Mouse (Mus musculus) cerebellum, postnatal 10 days (tissue): Measurements from ENCODE around the gene Flna.

ENCODE experiments used
- DNase-seq, 2 experiments: peaks; one replicate each; pipeline ENCODE4 v3.0.0; 2021; ENCODE audit warnings: mixed read lengths in 2 of 2

The Flna gene

DNA sequence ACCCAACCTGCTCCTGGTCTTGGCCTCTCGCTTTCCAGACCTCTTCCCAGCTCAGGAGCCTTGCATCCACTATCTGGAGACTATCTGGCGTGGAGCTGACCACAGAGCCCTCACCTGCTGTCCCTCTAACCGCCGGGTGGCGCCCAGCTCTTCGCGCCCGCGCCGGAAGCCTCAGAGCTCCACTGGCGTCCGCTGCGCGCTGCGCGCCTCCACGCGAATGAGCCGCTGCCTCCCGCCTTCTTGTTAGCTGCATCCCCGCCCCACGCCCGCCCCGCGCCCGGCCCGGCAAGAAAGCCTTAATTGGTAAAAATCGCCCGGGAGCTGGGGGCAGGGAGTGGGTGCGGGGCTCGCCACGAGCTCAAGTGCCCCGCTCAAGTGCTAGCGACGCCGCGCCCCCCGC, at the start of gene Flna:
Flna (minus strand) TSS at position 206 of the 400 bp plus-strand sequence.
- peak; percentile 77 to 82 for DNase-seq

DNA sequence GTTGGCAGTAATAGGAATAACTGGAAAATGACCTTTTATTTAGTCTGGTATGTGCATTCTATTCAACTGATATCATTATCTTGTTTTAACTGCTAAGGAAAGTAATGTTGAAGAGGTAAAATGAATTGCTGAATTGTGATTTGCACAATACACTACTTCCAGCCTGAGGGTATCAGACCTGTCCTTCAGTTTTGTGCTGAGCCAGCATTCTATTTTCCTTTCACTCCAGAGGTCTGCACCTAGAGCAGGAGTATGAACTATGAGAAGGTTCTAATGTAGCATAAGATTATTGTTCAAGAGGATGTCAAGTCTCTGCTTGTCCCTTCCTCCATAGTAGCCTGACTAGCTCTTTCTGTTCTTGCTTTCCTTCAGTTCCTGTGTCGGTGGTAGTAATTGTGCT, 48.7 kb upstream of the Flna start:
- no peak for DNase-seq

DNA sequence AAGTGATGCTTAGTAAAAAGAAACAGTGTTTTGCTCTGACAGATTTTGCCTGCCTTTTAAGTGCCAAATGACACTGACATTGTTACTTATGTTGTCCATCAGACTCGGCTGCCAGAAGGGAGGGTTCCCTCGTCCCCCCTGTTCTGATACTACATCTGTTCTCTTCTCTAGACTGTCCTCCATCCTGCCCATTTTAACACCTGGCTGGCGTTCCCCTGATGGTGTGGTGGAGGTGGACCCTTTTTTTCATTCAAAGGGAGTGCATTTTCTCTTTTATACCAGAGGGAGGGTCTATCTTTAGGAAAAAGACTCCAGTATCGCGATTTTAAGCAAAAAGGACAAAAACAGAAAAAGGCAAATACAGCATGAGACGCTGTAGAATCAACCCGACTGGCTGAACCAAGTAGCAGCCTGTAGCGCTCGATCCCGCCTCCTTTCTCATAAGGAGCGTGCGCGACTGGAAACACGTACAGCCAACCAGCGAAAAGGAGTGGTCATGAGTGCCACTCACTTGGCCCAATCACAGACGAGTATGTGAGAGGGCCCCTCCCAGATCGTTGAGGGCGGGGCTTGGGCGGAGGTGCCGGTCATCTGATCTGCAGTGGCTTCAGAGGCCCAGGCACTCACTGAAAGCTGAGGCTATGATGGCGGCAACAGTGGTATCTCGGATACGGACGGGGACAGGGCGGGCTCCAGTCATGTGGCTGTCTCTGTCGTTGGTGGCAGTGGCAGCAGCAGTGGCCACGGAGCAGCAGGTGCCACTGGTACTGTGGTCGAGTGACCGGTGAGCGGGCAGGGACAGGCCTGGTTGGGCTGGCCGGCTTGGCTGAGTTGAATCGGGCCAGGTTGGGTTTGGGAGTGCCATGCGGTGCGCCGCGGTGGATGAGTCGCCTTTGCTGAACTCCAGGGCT, 47.2 kb upstream of the Flna start, which contains the start of gene Atp6ap1:
Atp6ap1 (plus strand) TSS at position 560 of the 911 bp plus-strand sequence.
- DNase-seq, result peak; percentile 95 to 97

DNA sequence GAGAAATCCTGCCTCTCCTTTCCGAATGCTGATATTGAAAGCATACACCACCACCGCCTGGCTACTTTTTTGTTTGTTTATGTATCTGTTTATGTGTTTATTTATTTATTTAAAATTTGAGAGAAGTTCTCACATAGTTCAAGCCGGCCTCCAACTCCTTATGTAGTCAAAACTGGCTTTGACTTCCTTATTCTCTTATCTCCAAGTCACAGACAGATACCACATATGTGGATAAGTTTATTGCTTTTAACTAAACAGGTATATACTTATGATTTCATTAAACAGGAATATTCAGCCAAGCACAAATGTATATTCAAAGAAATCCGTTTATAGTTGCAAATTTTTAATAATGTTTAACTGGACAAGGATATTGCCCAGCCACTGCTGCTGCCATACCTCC, 43.8 kb upstream of the Flna start:
- no peak for DNase-seq

DNA sequence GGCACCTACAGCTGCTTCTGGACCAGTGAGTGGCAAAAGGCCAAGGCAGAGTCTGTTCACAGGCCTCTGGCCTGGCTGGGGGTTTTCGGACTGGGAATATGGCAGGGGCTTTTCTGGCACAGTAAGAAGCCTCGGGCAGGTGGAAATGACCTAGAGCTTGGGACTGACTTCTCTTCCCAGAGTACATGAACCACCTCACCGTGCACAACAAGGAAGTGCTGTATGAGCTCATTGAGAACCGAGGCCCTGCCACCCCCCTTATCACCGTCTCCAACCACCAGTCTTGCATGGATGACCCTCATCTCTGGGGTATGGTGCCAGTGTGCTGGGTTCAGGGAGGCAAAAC, 33.4 kb upstream of the Flna start:
- no peak for DNase-seq

DNA sequence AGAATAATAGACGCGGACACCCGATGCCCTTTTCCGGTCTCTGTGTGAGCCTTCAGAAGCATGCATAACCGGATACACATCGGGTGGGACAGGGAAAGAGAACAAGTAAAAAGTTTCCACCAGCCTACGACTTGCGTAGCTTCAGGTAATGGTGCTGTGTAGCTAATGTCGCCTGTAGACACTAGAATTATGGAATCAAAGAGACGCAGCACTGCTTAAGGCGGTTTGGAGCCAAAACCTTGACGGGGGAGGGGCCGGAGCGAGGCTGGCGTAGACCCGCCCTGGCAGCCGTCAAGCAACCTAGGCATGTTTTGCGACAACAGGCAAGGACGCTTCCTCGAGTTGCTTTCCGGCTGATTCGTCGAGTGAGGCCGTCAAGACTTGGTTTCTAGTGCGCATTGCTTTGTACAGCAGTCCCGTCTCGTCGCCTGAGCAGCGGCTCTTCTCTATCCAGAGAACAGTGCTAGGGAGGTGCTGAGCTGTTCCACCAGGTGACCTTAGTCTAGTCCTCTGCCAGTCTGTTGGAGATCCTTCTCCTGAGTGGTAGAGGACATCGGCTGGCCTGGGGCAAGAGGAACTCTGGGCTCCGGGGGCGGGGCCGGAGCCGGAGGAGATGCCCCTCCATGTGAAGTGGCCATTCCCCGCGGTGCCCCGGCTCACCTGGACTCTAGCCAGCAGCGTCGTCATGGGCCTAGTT, 32.9 kb upstream of the Flna start:
- peak; percentile 90 to 93 for DNase-seq

DNA sequence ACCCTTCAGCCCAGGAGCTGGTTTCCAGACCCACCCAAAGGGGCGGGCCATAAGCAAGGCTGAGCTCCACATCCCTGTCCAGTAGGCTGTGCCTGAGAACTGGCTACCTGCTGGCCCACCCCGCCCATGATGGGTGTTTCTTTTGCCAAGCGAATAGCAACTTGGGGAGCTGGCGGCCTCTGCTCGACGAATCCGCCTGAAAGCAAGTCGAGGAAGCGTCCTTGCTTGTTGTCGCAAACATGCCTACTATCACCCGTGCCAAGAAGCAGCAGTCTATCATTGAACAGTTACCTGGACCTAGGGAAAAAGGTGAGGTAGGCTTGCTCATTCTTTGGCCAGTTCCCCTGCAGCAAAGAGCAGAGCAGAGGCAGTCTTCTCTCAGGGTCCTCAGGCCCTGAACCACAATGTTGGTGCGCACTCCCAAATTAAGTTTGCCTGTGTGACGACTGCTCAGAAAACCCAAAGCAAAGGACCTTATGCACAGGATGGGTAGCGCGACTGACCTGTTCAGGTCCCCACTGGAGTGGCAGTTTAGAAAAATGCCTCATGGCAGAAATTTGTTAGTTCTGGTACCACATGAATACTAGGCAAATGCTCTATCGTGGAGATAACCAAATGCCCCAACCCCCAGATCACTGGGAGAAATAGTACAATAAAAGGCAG, 32.2 kb upstream of the Flna start, which contains the start of the genes Taz and Dnase1l1:
Taz (plus strand) TSS at position 181 of the 663 bp plus-strand sequence.
Dnase1l1 (minus strand) TSS at position 606 of the 663 bp plus-strand sequence.
- DNase-seq, result peak; percentile 69 to 81

DNA sequence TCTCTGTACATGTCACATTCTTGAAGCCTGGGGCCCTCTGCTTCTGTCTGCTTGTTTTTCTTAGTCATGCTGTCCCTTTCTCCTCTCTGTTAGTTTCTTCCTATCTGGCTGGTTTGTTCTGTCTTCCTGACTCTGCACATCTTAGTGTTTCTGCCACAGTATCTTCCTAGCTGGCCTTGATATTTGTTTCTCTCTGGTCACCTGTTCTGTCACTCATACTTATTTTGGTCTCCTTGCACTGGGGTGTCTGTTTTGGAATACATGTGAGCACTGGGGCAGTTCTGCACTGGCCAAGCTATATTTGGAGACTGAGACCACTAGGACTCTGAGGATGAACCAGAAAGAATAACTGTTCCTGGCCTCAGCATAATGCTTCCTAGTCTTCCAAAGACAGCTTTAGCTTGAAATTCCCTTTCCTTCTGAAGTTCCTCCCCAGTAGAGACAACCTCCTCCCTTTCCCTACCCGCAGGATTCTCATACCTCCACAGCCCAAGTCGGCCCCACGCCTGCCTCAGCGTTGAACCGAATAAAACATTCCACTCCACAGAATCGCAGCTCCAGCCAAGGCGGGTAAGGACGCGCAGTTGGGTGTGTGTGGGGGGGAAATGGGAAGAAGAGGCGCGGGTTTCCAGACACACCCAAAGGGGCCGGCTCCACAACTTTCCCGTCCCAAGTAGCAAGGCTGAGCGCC, 31.6 kb upstream of the Flna start:
- no peak for DNase-seq

DNA sequence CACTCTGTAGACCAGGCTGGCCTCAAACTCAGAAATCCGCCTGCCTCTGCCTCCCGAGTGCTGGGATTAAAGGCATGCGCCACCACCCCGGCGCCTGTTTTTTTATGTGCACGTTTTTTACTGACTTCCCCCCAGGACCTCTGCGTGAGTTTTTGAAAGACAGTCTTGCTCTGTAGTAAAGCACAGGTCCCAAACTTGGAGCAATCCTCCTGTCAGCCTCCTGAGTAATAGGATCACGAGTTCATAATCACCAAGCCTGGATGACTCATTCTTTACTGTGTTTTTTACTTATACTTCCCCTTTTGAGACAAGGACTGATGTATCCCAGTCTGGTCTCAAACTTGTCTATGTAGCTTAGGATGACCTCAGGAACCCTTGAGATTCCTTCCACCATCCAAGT, 28.3 kb upstream of the Flna start:
- no peak for DNase-seq

DNA sequence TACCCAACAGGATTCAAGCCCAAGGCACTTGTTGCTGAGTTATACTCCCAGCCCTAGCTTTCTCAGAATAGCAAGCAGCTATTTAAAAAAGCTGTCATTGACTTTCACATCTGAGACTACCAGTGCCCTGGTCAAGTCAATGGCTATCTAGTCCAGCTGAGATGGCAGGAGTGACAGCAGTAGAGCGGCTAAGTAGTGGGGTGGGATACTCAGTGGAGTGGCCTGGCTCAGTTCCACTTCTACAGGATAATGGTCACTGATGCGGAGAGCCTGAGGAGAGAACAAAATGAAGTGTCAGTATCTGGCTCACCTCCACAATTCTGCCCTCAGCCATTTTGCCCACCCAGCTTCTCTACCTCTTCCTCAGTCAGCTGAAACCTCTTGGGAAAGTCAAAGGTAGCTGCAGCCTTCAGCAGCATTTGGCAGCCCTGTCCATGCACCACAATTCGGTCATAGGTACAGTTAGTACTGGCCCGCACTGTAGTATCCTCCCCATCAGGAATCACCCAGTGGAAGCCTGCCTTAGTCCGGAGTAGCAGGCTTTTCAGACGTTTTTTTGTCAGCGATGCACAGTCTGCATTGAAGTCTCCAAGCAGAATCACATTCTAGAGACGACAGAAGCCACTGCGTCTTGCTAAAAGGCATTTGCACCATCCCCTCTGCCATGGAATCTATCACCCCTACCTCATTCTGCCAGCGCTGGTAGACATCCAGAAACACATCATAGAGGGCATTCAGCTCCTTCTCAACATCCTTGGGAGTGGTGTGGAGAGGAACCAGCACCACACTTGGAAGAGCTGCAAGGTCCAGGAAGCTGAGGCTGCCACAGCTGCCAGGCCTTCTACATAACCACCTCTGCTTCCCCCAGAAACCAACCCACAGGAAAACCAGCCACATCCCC, 24.1 kb upstream of the Flna start:
- peak in 1 of 2 experiments; percentile 16 for DNase-seq

DNA sequence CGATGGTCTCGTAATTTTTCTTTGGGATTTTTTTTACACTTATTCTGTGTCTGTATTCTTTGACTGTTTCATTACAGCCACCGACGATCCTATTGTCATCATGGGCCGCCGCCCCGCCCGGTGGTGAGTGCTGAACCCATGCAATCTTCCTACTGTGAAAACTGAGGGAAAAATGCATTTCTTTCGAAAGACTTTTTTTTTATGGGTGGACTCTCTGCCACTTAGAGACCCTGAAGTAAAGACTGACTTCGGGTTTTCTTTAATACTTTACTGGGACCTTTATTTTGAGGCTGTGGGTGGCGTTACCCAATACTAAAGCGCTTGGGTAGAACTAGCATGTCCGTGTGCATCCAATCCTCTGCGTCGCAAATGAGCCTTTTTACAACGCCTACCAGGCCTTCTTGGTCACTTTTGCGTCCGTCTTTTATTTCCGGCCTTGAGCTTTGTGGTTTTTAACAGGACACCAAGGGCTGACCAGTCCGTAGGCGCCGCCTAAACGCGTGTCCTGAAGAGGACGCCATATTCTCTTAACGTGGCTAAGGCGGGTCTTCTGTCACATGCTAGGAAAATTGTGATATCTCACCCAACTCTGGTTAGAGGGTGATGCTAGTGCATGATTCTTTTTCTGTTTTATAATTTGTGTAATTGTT, 21.4 kb upstream of the Flna start:
- peak; percentile 36 to 43 for DNase-seq

DNA sequence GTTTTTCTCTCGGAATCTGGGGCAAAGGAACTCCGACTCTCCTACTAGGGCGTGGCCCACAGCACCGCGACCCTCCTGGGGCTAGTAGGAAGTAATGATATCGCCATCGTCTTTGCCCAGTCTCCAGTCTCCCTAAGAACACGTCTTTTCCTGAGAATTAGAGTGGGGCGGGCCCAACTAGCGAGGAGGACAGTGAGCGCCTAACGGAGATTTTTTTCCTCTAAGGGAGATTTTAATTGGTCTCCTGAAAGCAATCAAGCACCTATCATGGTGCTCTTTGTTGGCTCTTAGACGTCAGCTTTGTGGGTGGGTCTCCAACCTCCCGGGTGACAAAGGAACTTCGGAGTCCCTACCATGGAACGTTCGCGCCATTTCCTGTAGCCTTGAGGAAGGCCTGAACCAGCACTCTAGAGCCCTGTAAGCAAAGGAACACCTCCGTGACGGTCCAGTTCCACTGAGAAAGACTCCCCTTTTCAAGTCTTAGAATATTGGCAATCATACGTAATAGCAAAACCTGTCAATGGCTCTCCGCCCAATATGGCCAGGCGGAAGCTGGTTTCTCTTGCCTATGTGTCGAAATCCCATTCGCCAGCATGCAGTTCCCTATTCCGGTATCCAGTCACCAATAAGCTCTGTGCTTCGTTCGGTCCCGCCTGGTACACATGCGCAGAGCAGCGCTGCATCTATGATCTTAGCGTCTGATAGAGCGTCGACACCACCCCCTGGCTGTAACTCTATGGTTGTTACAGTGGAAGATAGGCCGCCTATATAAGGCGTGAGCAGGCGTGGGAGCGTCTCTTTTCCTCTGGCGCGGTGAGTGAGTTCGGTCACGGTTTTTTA, 20.7 kb upstream of the Flna start, which contains the start of gene Rpl10:
Rpl10 (plus strand) TSS at position 751 of the 840 bp plus-strand sequence.
- peak; percentile 89 to 93 for DNase-seq

DNA sequence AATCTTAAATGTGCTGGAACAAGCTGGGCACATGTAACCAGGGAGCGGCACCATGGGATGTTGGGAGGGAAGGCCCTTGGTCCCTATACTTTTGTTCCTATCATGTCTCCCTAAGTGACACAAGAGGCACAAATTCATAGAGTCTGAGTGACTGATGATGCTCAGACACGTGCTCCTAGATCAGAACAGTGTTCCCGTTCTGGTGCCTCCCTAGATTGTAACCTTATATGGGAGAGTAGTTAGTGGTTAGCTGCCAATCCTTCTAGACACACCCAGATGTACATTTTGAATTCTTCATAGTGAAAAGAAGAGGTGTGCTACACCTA, 20.1 kb upstream of the Flna start:
- DNase-seq, result no peak

DNA sequence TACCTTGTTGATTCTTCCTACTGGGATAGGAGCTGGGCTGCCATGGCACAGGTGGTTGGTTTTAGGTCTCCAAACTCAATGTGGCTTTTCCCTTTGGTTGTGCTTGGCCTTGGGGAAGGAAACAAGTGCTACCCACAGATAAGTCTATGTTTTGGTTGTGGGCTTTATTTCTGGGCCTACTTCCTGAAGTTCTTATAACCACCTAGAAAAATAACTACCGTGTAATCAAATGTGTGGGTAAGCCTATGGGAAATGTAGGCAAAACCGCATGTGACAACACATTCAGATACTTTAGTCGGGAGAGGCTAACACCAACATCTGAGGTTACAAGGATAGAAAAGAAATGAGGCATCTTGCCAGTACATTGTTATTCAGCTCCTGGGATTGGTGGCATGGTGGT, 8.1 kb upstream of the Flna start:
- no peak for DNase-seq

DNA sequence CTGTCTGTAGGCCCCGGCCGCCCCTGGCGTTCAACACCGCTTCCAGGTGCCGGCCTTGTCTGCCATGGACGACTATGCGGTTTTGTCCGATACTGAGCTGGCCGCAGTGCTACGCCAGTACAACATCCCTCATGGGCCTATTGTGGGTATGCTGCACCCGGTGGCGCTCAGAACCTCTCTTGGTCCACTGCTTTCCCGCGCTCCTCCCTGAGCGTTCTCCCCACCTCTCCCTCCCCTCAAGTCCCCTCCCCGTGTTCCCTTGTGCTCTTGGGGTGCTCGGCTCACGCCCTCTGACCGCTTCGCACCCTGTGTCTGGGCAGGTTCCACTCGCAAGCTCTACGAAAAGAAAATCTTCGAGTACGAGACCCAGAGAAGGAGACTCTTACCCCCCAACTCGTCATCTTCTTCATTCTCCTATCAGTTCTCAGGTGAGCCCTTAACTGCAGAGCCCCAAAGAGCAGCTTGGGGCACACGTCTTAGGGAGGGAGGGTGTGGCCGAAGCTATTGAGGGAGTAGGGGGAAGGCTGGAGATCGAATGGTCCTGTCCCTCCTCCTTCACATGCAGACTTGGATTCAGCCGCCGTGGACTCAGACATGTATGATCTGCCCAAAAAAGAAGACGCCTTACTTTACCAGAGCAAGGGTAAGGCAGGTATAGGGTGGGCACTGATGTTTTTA, 5.4 kb upstream of the Flna start:
- DNase-seq, result no peak

DNA sequence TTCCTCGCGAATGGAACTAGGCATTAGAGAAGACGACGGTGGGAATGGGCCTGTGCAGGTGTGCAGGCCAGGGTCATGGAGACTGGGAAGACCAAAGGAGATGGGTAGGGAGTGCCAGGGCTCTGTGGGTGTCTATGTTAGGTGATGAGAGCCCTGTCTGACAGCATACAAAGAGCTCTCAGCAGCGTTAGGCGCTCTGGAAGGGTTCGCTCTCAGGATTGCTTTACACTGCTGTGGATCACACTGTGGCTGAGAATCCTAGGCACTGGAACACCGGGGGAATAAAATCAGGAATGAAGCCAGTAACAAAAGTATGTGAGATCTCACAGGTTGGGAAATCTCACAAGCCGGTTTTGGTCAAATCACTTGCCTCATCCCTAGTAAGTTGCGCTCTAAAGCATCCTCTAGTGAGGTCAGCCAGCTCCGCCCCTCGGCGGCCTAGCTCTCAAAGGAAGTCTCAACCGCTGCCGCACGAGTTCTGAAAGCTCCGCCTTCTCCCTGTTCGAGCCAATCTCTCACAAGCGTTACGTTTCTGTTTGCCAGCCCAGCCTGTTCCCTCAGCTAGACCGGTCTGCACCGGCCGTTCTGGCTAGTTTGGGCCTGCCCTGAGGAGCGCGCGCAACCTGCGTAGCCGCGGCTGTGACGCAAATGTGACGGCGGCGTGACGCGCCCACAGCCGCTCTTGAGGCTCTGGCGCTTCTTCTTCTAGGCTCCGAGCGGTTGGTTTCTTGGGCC, 4.7 kb upstream of the Flna start, which contains the start of gene Emd:
Emd (plus strand) TSS at position 535 of the 735 bp plus-strand sequence.
- peak; percentile 89 to 92 for DNase-seq

DNA sequence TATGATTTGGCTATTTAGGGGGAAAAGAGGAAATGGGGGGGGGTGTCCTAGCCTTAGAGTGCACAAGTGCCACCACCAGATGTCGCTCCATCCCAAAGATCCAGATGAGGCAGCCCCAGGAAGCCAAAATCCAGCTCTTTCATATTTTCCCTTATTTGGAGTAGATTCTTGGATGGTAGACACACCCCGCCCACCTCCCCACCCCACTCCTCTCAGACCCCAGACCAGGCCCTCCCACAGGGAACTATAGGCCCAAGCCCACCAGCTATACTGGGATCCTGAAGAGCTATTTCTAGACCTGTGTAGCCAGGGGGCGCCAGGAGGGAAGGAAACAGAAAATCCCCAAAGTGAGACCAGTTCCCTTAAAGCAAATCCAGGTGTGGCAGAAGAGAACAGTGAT, 969 bp downstream of the Flna start:
- peak; percentile 82 to 83 for DNase-seq

DNA sequence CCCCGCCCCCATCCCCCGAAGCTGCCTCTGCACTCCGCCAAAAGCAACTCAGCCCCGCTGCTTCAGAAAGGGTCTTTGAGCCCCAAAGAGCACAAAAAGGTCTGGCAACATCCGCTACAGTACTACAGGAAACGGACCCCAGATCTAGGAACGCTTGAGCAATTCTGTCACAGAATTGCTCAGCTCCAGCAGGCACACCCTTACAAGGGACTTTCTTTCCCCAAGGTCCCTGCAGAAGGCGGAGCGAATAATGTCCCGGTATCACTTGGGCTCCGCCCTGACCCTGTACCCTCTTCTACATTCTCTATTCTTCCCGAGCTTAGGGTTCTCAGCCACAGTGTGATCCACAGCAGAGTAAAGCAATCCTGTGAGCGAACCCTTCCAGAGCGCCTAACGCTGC, 2.9 kb downstream of the Flna start:
- no peak for DNase-seq

DNA sequence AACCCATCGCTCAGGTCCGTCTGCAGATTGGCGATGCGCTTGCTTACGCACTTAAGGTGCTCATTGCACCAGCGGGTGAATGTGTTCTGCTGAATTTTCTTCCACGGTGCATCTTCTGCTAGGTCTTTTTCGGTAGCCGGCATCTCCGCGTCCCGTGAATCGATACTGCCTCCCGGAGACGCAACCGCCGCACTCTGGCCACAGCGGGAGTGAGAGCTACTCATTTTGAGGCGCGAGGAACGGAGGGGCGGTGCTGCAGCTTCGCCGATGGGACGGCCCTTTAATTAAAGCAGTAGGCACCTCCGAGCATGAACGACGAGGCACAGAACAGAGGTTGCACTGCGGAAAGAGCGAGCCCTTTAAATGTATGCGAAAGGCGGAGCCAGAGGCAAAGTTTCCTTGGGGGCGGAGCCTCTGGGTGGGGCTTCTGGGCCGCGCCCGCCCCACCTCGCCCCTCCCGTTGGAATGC, 3.4 kb downstream of the Flna start:
- DNase-seq, result peak; percentile 90 to 94
